ENCODE assay signal across 9 mouse cellular contexts in genomic region chr12:86768986-86769580, GRCm38 (mm10). TPM values are rescaled to one million over a fixed set of nuclear protein-coding genes. Genes with fewer than 3 reads are reported as not detected.
DNase-seq lines count a peak whose midpoint lies in the region; ATAC-seq and TF ChIP-seq lines count a peak whose summit lies in the region.
"Had no signal": no experiment of that assay in that cellular context is flagged by ENCODE, and none has a peak within 500 bp of the region (broad histone marks: within the 10 kb centered on the region; RNA-seq: fewer than 3 reads in every experiment).

No protein-coding gene starts in this region.

- 0 out of 2 replicates have a peak, but pooled peaks cover 6% of the 10 kb centered on the region for H3K27me3 ChIP-seq in forebrain, embryonic 10.5 days (ENCODE audit: poor library complexity, severe bottlenecking)
- H3K27me3 ChIP-seq in forebrain, embryonic 12.5 days, result peaks cover 4% of the 10 kb centered on the region; the same call in 1 of the 2 replicates

- H3K27ac ChIP-seq in forebrain, embryonic 10.5 days, result no peak overlapping the region
- H3K27ac ChIP-seq in forebrain, embryonic 12.5 days, result no peak overlapping the region
- H3K27ac ChIP-seq in layer of hippocampus, adult 2 months, result peak overlapping the region; percentile 58

- WGBS in forebrain, embryonic 10.5 days, result 44% methylated on average over 4 of the region's 4 CpGs
- 31% methylated on average over 4 of the region's 4 CpGs for WGBS in forebrain, embryonic 12.5 days

- no peaks in the 10 kb centered on the region for H3K36me3 ChIP-seq in forebrain, embryonic 10.5 days (replicated peaks)
- no peaks in the 10 kb centered on the region for H3K36me3 ChIP-seq in forebrain, embryonic 12.5 days (replicated peaks)

- peaks cover 40% of the 10 kb centered on the region for H3K4me1 ChIP-seq in forebrain, embryonic 10.5 days
- peaks cover 34% of the 10 kb centered on the region for H3K4me1 ChIP-seq in forebrain, embryonic 12.5 days

- TF ChIP-seq CTCF in layer of hippocampus, adult 2 months (conservative IDR thresholded peaks at IDR 0.05), result peak; percentile 86

- ATAC-seq in forebrain, embryonic 12.5 days (ENCODE audit: low FRiP score), result no peak

- no peak overlapping the region for H3K4me3 ChIP-seq in forebrain, embryonic 10.5 days
- no peak overlapping the region for H3K4me3 ChIP-seq in forebrain, embryonic 12.5 days (replicated peaks)
- H3K4me3 ChIP-seq in layer of hippocampus, adult 2 months, result no peak overlapping the region

- peak; percentile 79 for DNase-seq in forebrain, embryonic 10.5 days (ENCODE audit: extremely low spot score, low spot score)
- DNase-seq in NIH3T3 (ENCODE audit: low read depth), result peak; percentile 89
- peak; percentile 83 for DNase-seq in cerebellum, adult 9-11 months
- DNase-seq in gastrocnemius, adult 18-20 months (ENCODE audit: low spot score), result peak; percentile 86
- peak; percentile 86 to 96 for DNase-seq in layer of hippocampus, adult 2 months (ENCODE audit: low spot score in 2 of 2)
- peak; percentile 90 for DNase-seq in lung, postnatal 14 days
- DNase-seq in spleen, adult 12 weeks (ENCODE audit: low spot score), result peak; percentile 49

- H3K9ac ChIP-seq in forebrain, embryonic 12.5 days, result no peak overlapping the region

- no peaks in the 10 kb centered on the region for H3K9me3 ChIP-seq in forebrain, embryonic 10.5 days
- H3K9me3 ChIP-seq in forebrain, embryonic 12.5 days, result no peaks in the 10 kb centered on the region

- no peak overlapping the region for H3K4me2 ChIP-seq in forebrain, embryonic 12.5 days

RNA-seq across cellular contexts. Expression of gene Lrrc74a, which starts 34.9 kb away (rescaled TPM):
- polyA plus RNA-seq in forebrain, embryonic 10.5 days (2016; fragmentation: Nextera tagmentation; extraction: Ambion mirVana), result not detected in 2 replicates
- polyA plus RNA-seq in forebrain, embryonic 12.5 days (2016; fragmentation: Nextera tagmentation; extraction: Ambion mirVana), result not detected in 2 replicates
- not detected for total RNA-seq in gastrocnemius, adult 18-20 months (2021)
- total RNA-seq in layer of hippocampus, adult 2 months (2021), result not detected
- polyA plus RNA-seq: liver, embryonic 16.5 days had no signal

RNA-seq across cellular contexts. Expression of gene Angel1, which starts 42.8 kb away (rescaled TPM):
- 15.2 and 15.8 TPM in 2 replicates for polyA plus RNA-seq in forebrain, embryonic 10.5 days (2016; fragmentation: Nextera tagmentation; extraction: Ambion mirVana)
- polyA plus RNA-seq in forebrain, embryonic 12.5 days (2016; fragmentation: Nextera tagmentation; extraction: Ambion mirVana), result 13.3 and 13.6 TPM in 2 replicates
- 1 to 10 TPM; 4.2 TPM for total RNA-seq in gastrocnemius, adult 18-20 months (2021)
- 1 to 10 TPM; 5.6 to 5.8 TPM for total RNA-seq in layer of hippocampus, adult 2 months (2021)
